Mouse (Mus musculus) CH12.LX (cell line): ENCODE measurements around the gene C130074G19Rik.

Source experiments
- CTCF ChIP-seq, 2 experiments: IDR thresholded peaks in 1 of 2; conservative IDR thresholded peaks in 1 of 2; 2 replicates each; pipeline ENCODE4 v1.5.1; 2011 to 2012; ENCODE audit warnings: low read depth in 2 of 2, low read length in 2 of 2, improper control_type of control experiment in 1 of 2, inconsistent platforms in 1 of 2, mild to moderate bottlenecking in 1 of 2, moderate library complexity in 1 of 2
- EP300 ChIP-seq: IDR thresholded peaks from 2 replicates; pipeline ENCODE4 v1.6.1; 2011; ENCODE audit warnings: low read length, improper control_type of control experiment
- MAX ChIP-seq: IDR thresholded peaks from 2 replicates; pipeline ENCODE4 v1.6.1; 2011; ENCODE audit warnings: low read length, improper control_type of control experiment
- MAZ ChIP-seq: IDR thresholded peaks from 2 replicates; pipeline ENCODE4 v1.6.1; 2012; ENCODE audit warnings: low read depth, mild to moderate bottlenecking, inconsistent platforms, low read length, improper control_type of control experiment, moderate library complexity
- MXI1 ChIP-seq: IDR thresholded peaks from 2 replicates; pipeline ENCODE4 v1.6.1; 2011; ENCODE audit warnings: mild to moderate bottlenecking, low read depth, low read length, improper control_type of control experiment
- POLR2A ChIP-seq: IDR thresholded peaks from 2 replicates; pipeline ENCODE4 v1.6.1; 2011; ENCODE audit warnings: low read depth, mild to moderate bottlenecking, improper control_type of control experiment, low read length
- ZC3H11A ChIP-seq: IDR thresholded peaks from 2 replicates; pipeline ENCODE4 v1.6.1; 2012; ENCODE audit warnings: low read depth, mild to moderate bottlenecking, inconsistent platforms, low read length, improper control_type of control experiment
- ZNF384 ChIP-seq: IDR thresholded peaks from 2 replicates; pipeline ENCODE4 v1.6.1; 2012; ENCODE audit warnings: low read depth, low read length, improper control_type of control experiment, inconsistent platforms

- TF ChIP-seq ZC3H11A = no peak
- TF ChIP-seq EP300 = no peak
- no peak for TF ChIP-seq MXI1
- no peak for TF ChIP-seq MAX
- no peak for TF ChIP-seq POLR2A
- TF ChIP-seq CTCF (conservative IDR thresholded peaks at IDR 0.05 in 1 of 2, IDR thresholded peaks at IDR 0.05 in 1 of 2; ENCODE audit: low read depth in 2 of 2, low read length in 2 of 2) = no peak
- no peak for TF ChIP-seq MAZ
- no peak for TF ChIP-seq ZNF384
Observed at GRCm38 (mm10) chr1:184897350-184897749, 14.3 kb upstream of the C130074G19Rik start.
